Mouse (Mus musculus) brain, embryonic 14.5 days (tissue): ENCODE data around the gene Serpinb9. TPM values are rescaled to one million over a fixed set of nuclear protein-coding genes. Genes with fewer than 3 reads are reported as not detected.
"Not testable (repeated sequence)": the region's sequence is repeated elsewhere in the genome, so short reads cannot be mapped to it uniquely, and the experiment has no call there.

ENCODE experiments used
- DNase-seq: peaks from one replicate; pipeline ENCODE4 v3.0.0-alpha.2; 2011; ENCODE audit warnings: low read depth
- CTCF ChIP-seq: fragments of 200-500 bp; IDR thresholded peaks from 2 replicates; pipeline ENCODE4 v1.5.1; 2012; ENCODE audit warnings: inconsistent platforms, mild to moderate bottlenecking, moderate library complexity, borderline replicate concordance; ENCODE audit not compliant: insufficient read depth, insufficient read length; ENCODE audit errors: extremely low read depth
- POLR2A ChIP-seq: fragments of 200-500 bp; IDR thresholded peaks from 2 replicates; pipeline ENCODE4 v1.6.1; 2012; ENCODE audit warnings: mild to moderate bottlenecking, inconsistent platforms, borderline replicate concordance; ENCODE audit not compliant: poor library complexity, insufficient read depth, insufficient read length, severe bottlenecking; ENCODE audit errors: extremely low read depth
- polyA plus RNA-seq: library from polyadenylated mRNA; depleted of rRNA; stranded (reverse); fragments of >200 nt; gene quantifications from 2 replicates; pipeline ENCODE4 v1.2.3, GENCODE M21; 2012; rRNA removed

Serpinb9 gene
- polyA plus RNA-seq, result 0.62 and 0.89 TPM in 2 replicates

- no peak for DNase-seq
- TF ChIP-seq CTCF, result no peak
- no peak for TF ChIP-seq POLR2A
Measured at GRCm38 (mm10) chr13:33002950-33003349, at the start of gene Serpinb9. TSS of gene Serpinb9 (plus strand) at chr13:33003250.

- no peak for TF ChIP-seq POLR2A
- TF ChIP-seq CTCF, result no peak
Measured at GRCm38 (mm10) chr13:32956537-32956936, 46.5 kb upstream of the Serpinb9 start.

GRCm38 (mm10) chr13:32957917-32958316, 45.1 kb upstream of the Serpinb9 start:
- DNase-seq, result no peak
- TF ChIP-seq CTCF (no peak), POLR2A (no peak)

More at GRCm38 (mm10) chr13:32956537-32956936, 46.5 kb upstream of the Serpinb9 start:
- no peak for DNase-seq

- not testable (repeated sequence) for DNase-seq
Measured at GRCm38 (mm10) chr13:32958521-32958920, 44.5 kb upstream of the Serpinb9 start.

GRCm38 (mm10) chr13:32963990-32964753, 38.9 kb upstream of the Serpinb9 start:
- no peak for DNase-seq
- TF ChIP-seq CTCF (no peak), POLR2A (no peak)

- DNase-seq, result peak; percentile 2
- TF ChIP-seq CTCF (peak; percentile 27; the same call in 1 of the 2 replicates), POLR2A (no peak)
Measured at GRCm38 (mm10) chr13:32964989-32965811, 37.9 kb upstream of the Serpinb9 start, which contains the start of gene Serpinb6b. TSS of gene Serpinb6b (plus strand) at chr13:32965209.

GRCm38 (mm10) chr13:32966116-32966515, 36.9 kb upstream of the Serpinb9 start:
- DNase-seq, result no peak
- TF ChIP-seq CTCF (no peak), POLR2A (no peak)

- TF ChIP-seq POLR2A (no peak), CTCF (no peak)
- no peak for DNase-seq
Measured at GRCm38 (mm10) chr13:32967233-32967632, 35.8 kb upstream of the Serpinb9 start.

GRCm38 (mm10) chr13:32968353-32968984, 34.6 kb upstream of the Serpinb9 start:
- TF ChIP-seq CTCF, result no peak
- TF ChIP-seq POLR2A, result no peak
- no peak for DNase-seq

- DNase-seq, result no peak
- no peak for TF ChIP-seq CTCF
- TF ChIP-seq POLR2A, result no peak
Measured at GRCm38 (mm10) chr13:32968996-32969640, 33.9 kb upstream of the Serpinb9 start.

- no peak for TF ChIP-seq POLR2A
- TF ChIP-seq CTCF, result no peak
- DNase-seq, result no peak
Measured at GRCm38 (mm10) chr13:32969641-32970040, 33.4 kb upstream of the Serpinb9 start.
